In the genomic region with DNA sequence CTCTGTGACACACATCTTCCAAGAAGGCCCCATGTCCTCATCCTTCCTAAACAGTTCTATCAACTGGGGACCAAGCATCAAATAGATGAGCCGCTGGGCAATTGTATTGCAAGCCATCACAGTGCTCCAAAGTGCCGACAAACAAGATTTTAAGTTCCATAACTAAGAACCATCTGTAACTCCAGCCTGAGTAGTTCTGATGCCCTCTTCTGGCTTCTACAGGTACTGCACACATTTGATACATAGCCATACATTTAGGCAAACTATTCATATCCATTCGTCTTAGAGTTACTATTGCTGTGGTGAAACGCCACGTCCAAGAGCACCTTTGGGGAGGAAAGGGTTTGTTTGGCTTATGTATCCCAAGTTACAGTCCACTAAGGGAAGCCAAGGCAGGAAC, we compare ENCODE assay signal across 9 mouse cellular contexts. TPM values are rescaled to one million over a fixed set of nuclear protein-coding genes. Genes with fewer than 3 reads are reported as not detected.
A peak's percentile ranks its signal among the peaks of the same experiment; 100 is the strongest.
DNase-seq lines count a peak whose midpoint lies in the region; ATAC-seq and TF ChIP-seq lines count a peak whose summit lies in the region.
"Had no signal": no experiment of that assay in that cellular context is flagged by ENCODE, and none has a peak within 500 bp of the region (broad histone marks: within the 10 kb centered on the region; RNA-seq: fewer than 3 reads in every experiment).

No protein-coding gene starts in this region.

- peak; percentile 70 for ATAC-seq in erythroblast, adult 5-6 weeks (replicated peaks; ENCODE audit: low FRiP score, poor library complexity, severe bottlenecking)

- no peak overlapping the region for H3K27ac ChIP-seq in gastrocnemius, adult 2 months

- intact Hi-C loops in gastrocnemius, adult 2 months (cut with DNase I): no loop called here
- intact Hi-C loops in gastrocnemius, postnatal 36 days (cut with DNase I): loop anchor here (5.0 kb wide), 2 partner anchors 72 to 97 kb away; no protein-coding TSS in a partner anchor

- DNase-seq in gastrocnemius, adult 2 months: no peak
- no peak for DNase-seq in gastrocnemius, postnatal 36 days
- DNase-seq in lung, postnatal 10 days: peak; percentile 57
- no peak for DNase-seq in lung, postnatal 25 days (ENCODE audit: low spot score)
- DNase-seq in thymus, postnatal 0 days (ENCODE audit: low spot score): peak; percentile 71
- no peak for DNase-seq in left cerebral cortex, adult 9 months (ENCODE audit: low spot score in 2 of 2)
- DNase-seq in urinary bladder, postnatal 25 days (ENCODE audit: low spot score): no peak

- peak; percentile 61 for TF ChIP-seq CTCF in gastrocnemius, adult 2 months (IDR thresholded peaks at IDR 0.05)

- H3K4me3 ChIP-seq in gastrocnemius, adult 2 months: no peak overlapping the region
- H3K4me3 ChIP-seq: erythroblast, embryonic 14.5 days had no signal

RNA-seq across cellular contexts. Expression of a gene that starts 30.0 kb away (rescaled TPM):
- 10 to 100 TPM; 76.4 to 89.9 TPM for total RNA-seq in gastrocnemius, adult 2 months (2021)
- total RNA-seq in gastrocnemius, postnatal 36 days (2021): 10 to 100 TPM; 67.1 to 71.1 TPM
- 37.6 and 46.3 TPM in 2 replicates for total RNA-seq in erythroblast, adult 5-6 weeks (2015; ENCODE audit: low replicate concordance)
- total RNA-seq in erythroblast, adult 5-6 weeks (2017; ENCODE audit: low replicate concordance): 212 and 278 TPM in 2 replicates
- 463 and 541 TPM in 2 replicates for polyA plus RNA-seq in thymus, postnatal 0 days (2015; fragmentation: Nextera tagmentation; extraction: Ambion mirVana)

RNA-seq across cellular contexts. Expression of a gene that starts 36.7 kb away (rescaled TPM):
- 10 to 100 TPM; 14.2 to 19.3 TPM for total RNA-seq in gastrocnemius, adult 2 months (2021)
- 10 to 100 TPM; 17.6 to 23.6 TPM for total RNA-seq in gastrocnemius, postnatal 36 days (2021)
- 6.7 and 10.8 TPM in 2 replicates for total RNA-seq in erythroblast, adult 5-6 weeks (2015; ENCODE audit: low replicate concordance)
- total RNA-seq in erythroblast, adult 5-6 weeks (2017; ENCODE audit: low replicate concordance): 8.2 and 10.1 TPM in 2 replicates
- polyA plus RNA-seq in thymus, postnatal 0 days (2015; fragmentation: Nextera tagmentation; extraction: Ambion mirVana): 36.8 and 37.0 TPM in 2 replicates

RNA-seq across cellular contexts. Expression of a gene that starts 54.6 kb away (rescaled TPM):
- 100 to 1,000 TPM in 1 of 2 experiments, 10 to 100 TPM in 1; 81.2 to 115 TPM for total RNA-seq in gastrocnemius, adult 2 months (2021)
- 10 to 100 TPM; 71.9 to 92.1 TPM for total RNA-seq in gastrocnemius, postnatal 36 days (2021)
- not detected in 2 replicates for total RNA-seq in erythroblast, adult 5-6 weeks (2015; ENCODE audit: low replicate concordance)
- total RNA-seq in erythroblast, adult 5-6 weeks (2017; ENCODE audit: low replicate concordance): not detected in 2 replicates
- 1.8 and 2.2 TPM in 2 replicates for polyA plus RNA-seq in thymus, postnatal 0 days (2015; fragmentation: Nextera tagmentation; extraction: Ambion mirVana)
- polyA plus RNA-seq: erythroblast, embryonic 14.5 days had no signal

Comparison
In these comparisons a context has a peak if more than half of its experiments do, and no peak if none do; other contexts are left out.
1. DNase-seq: peak in lung, postnatal 10 days (single experiment) and thymus, postnatal 0 days (single experiment); none in gastrocnemius, adult 2 months (single experiment), gastrocnemius, postnatal 36 days (0 of 2), lung, postnatal 25 days (single experiment), left cerebral cortex, adult 9 months (0 of 2) and urinary bladder, postnatal 25 days (single experiment).
2. RNA of a gene that starts 54.6 kb away (total RNA-seq): 81.2 to 115 TPM in gastrocnemius, adult 2 months and 71.9 to 92.1 TPM in gastrocnemius, postnatal 36 days; not detected in erythroblast, adult 5-6 weeks; every median in the first group is over 10 times any median in the second.